Mouse (Mus musculus) ES-Bruce4 (cell line): ENCODE results near the gene Hist1h4a. TPM values are rescaled to one million over a fixed set of nuclear protein-coding genes. Genes with fewer than 3 reads are reported as not detected.
A peak's percentile ranks its signal among the peaks of the same experiment; 100 is the strongest.

Experiments used
- H3K27ac ChIP-seq: 2 replicates; pipeline ENCODE4 v1.5.1; 2012; ENCODE audit warnings: low read length, inconsistent platforms; ENCODE audit not compliant: insufficient read depth
- H3K27me3 ChIP-seq: 2 replicates; pipeline ENCODE4 v1.6.1; 2012; ENCODE audit warnings: mild to moderate bottlenecking, low read length, inconsistent platforms; ENCODE audit not compliant: control insufficient read depth, poor library complexity, insufficient read depth, severe bottlenecking
- H3K36me3 ChIP-seq: 2 replicates; pipeline ENCODE4 v1.6.1; 2012; ENCODE audit warnings: inconsistent platforms, mild to moderate bottlenecking, low read length, moderate library complexity; ENCODE audit not compliant: control insufficient read depth, poor library complexity, insufficient read depth, severe bottlenecking
- H3K4me1 ChIP-seq: one replicate; pipeline ENCODE4 v1.8.1; 2011; ENCODE audit warnings: low read length; ENCODE audit not compliant: control insufficient read depth, insufficient read depth
- H3K4me3 ChIP-seq: 2 replicates; pipeline ENCODE4 v1.5.1; 2011; ENCODE audit warnings: low read depth, mild to moderate bottlenecking, low read length
- H3K9ac ChIP-seq: 2 replicates; pipeline ENCODE4 v1.6.1; 2012; ENCODE audit warnings: low read depth, mild to moderate bottlenecking, inconsistent platforms; ENCODE audit not compliant: poor library complexity, severe bottlenecking
- H3K9me3 ChIP-seq: replicated peaks from 2 replicates; pipeline ENCODE4 v1.6.1; 2012; ENCODE audit warnings: mild to moderate bottlenecking, low read length, inconsistent platforms; ENCODE audit not compliant: control insufficient read depth, poor library complexity, insufficient read depth, severe bottlenecking
- CTCF ChIP-seq: IDR thresholded peaks from one replicate; pipeline ENCODE4 v1.8.1; 2011; ENCODE audit warnings: low read depth, low read length
- EP300 ChIP-seq: IDR thresholded peaks from 2 replicates; pipeline ENCODE4 v1.6.1; 2011; ENCODE audit warnings: low read depth, low read length; ENCODE audit not compliant: insufficient read depth
- POLR2A ChIP-seq: IDR thresholded peaks from one replicate; pipeline ENCODE4 v1.8.1; 2011; ENCODE audit warnings: low read length; ENCODE audit not compliant: insufficient read depth
- polyA plus RNA-seq: library from polyadenylated mRNA; stranded (reverse); fragments of >200 nt; gene quantifications from 2 replicates; pipeline ENCODE4 v1.2.4, GENCODE M21; 2011; ENCODE audit warnings: low read depth; ENCODE audit not compliant: missing spikeins, insufficient read depth, insufficient read length

Gene Hist1h4a
- 3.1 and 4.5 TPM in 2 replicates for polyA plus RNA-seq

- H3K36me3 ChIP-seq = no peaks in the 10 kb centered on the region
- peak within 1 kb of the TSS; percentile 98 for H3K4me3 ChIP-seq
- peak within 1 kb of the TSS; percentile 99 for H3K9ac ChIP-seq
- H3K9me3 ChIP-seq = no peaks in the 10 kb centered on the region
- TF ChIP-seq EP300 (peak; percentile 23; the same call in 1 of the 2 replicates), POLR2A (peak; percentile 99), CTCF (no peak)
- H3K27me3 ChIP-seq = no peaks in the 10 kb centered on the region
- H3K4me1 ChIP-seq = no peaks in the 10 kb centered on the region
- H3K27ac ChIP-seq = peak within 1 kb of the TSS; percentile 99
Measured at GRCm38 (mm10) chr13:23760972-23761864, at the start of gene Hist1h4a. Gene Hist1h4a, minus strand, starts transcription at chr13:23761230.

GRCm38 (mm10) chr13:23806422-23807052 is 45.5 kb upstream of the Hist1h4a start, which contains the start of gene Slc17a2:
Gene Slc17a2, plus strand, starts transcription at chr13:23806993.
- H3K4me3 ChIP-seq = no peak within 1 kb of the TSS
- H3K9me3 ChIP-seq = no peaks in the 10 kb centered on the region
- no peaks in the 10 kb centered on the region for H3K36me3 ChIP-seq
- no peak within 1 kb of the TSS for H3K9ac ChIP-seq
- no peaks in the 10 kb centered on the region for H3K4me1 ChIP-seq
- no peaks in the 10 kb centered on the region for H3K27me3 ChIP-seq
- H3K27ac ChIP-seq = no peak within 1 kb of the TSS
- TF ChIP-seq POLR2A = no peak
- no peak for TF ChIP-seq CTCF
- no peak for TF ChIP-seq EP300

- Histone ChIP-seq H3K4me3 (no peak overlapping the region), H3K27me3 (no peaks in the 10 kb centered on the region), H3K4me1 (no peaks in the 10 kb centered on the region), H3K9ac (no peak overlapping the region), H3K9me3 (no peaks in the 10 kb centered on the region), H3K27ac (no peak overlapping the region), H3K36me3 (no peaks in the 10 kb centered on the region)
- no peak for TF ChIP-seq POLR2A
- no peak for TF ChIP-seq CTCF
- TF ChIP-seq EP300 = no peak
Measured at GRCm38 (mm10) chr13:23804532-23804931, 43.5 kb upstream of the Hist1h4a start.

- Histone ChIP-seq H3K4me3 (no peak overlapping the region), H3K36me3 (no peaks in the 10 kb centered on the region), H3K27ac (no peak overlapping the region), H3K4me1 (no peaks in the 10 kb centered on the region), H3K27me3 (no peaks in the 10 kb centered on the region), H3K9ac (no peak overlapping the region), H3K9me3 (no peaks in the 10 kb centered on the region)
- no peak for TF ChIP-seq EP300
- TF ChIP-seq POLR2A = no peak
- no peak for TF ChIP-seq CTCF
Measured at GRCm38 (mm10) chr13:23799405-23799804, 38.4 kb upstream of the Hist1h4a start.

GRCm38 (mm10) chr13:23792520-23792919 is 31.5 kb upstream of the Hist1h4a start:
- Histone ChIP-seq H3K27me3 (no peaks in the 10 kb centered on the region), H3K4me1 (no peaks in the 10 kb centered on the region), H3K27ac (no peak overlapping the region), H3K9ac (no peak overlapping the region), H3K36me3 (no peaks in the 10 kb centered on the region), H3K9me3 (peaks cover 4% of the 10 kb centered on the region; the same call in 1 of the 2 replicates), H3K4me3 (no peak overlapping the region)
- no peak for TF ChIP-seq POLR2A
- TF ChIP-seq EP300 = no peak
- peak; percentile 6 for TF ChIP-seq CTCF

- H3K27me3 ChIP-seq = no peaks in the 10 kb centered on the region; the same call in 1 of the 2 replicates
- no peaks in the 10 kb centered on the region for H3K36me3 ChIP-seq
- peaks cover 2% of the 10 kb centered on the region for H3K4me1 ChIP-seq
- no peak overlapping the region for H3K4me3 ChIP-seq
- H3K9me3 ChIP-seq = peaks cover 3% of the 10 kb centered on the region; the same call in 1 of the 2 replicates
- H3K27ac ChIP-seq = no peak overlapping the region
- no peak for TF ChIP-seq POLR2A
- TF ChIP-seq EP300 = no peak
- no peak for TF ChIP-seq CTCF
- no peak overlapping the region for H3K9ac ChIP-seq
Measured at GRCm38 (mm10) chr13:23779025-23779424, 18.0 kb upstream of the Hist1h4a start.
